Mouse (Mus musculus) forebrain, embryonic 12.5 days (tissue): Measurements from ENCODE around the gene Fam104a. TPM values are rescaled to one million over a fixed set of nuclear protein-coding genes. Genes with fewer than 3 reads are reported as not detected.

ENCODE experiments used
- ATAC-seq: fragments of 200-750 bp; cut with Nextera tagmentation; 2 replicates; pipeline ENCODE4 v1.8.0; 2017; ENCODE audit warnings: moderate TSS enrichment; ENCODE audit not compliant: low FRiP score
- H3K27ac ChIP-seq: fragments of 300-500 bp; sonication (generic); 2 replicates; pipeline ENCODE4 v1.5.1; 2016; ENCODE audit warnings: mild to moderate bottlenecking
- H3K27me3 ChIP-seq: fragments of 300-500 bp; sonication (generic); 2 replicates; pipeline ENCODE4 v1.6.1; 2016; ENCODE audit warnings: mild to moderate bottlenecking
- H3K36me3 ChIP-seq: fragments of 300-500 bp; sonication (generic); replicated peaks from 2 replicates; pipeline ENCODE4 v1.6.1; 2016; ENCODE audit warnings: mild to moderate bottlenecking
- H3K4me1 ChIP-seq: fragments of 300-500 bp; sonication (generic); 2 replicates; pipeline ENCODE4 v1.6.1; 2016
- H3K4me2 ChIP-seq: fragments of 300-500 bp; sonication (generic); 2 replicates; pipeline ENCODE4 v1.6.1; 2016; ENCODE audit warnings: mild to moderate bottlenecking, moderate library complexity
- H3K4me3 ChIP-seq: fragments of 300-500 bp; sonication (generic); replicated peaks from 2 replicates; pipeline ENCODE4 v1.5.1; 2016; ENCODE audit warnings: mild to moderate bottlenecking
- H3K9ac ChIP-seq: fragments of 300-500 bp; sonication (generic); 2 replicates; pipeline ENCODE4 v1.6.1; 2016; ENCODE audit warnings: mild to moderate bottlenecking
- H3K9me3 ChIP-seq: fragments of 300-500 bp; sonication (generic); 2 replicates; pipeline ENCODE4 v1.6.1; 2016
- WGBS: fragments of 180-500 bp; shearing (Covaris S2); methylation state at CpG from one replicate; pipeline ENCODE4 v1.1.7; 2016; 5-methylcytosine and 5-hydroxymethylcytosine counted together
- polyA plus RNA-seq: library from polyadenylated mRNA; unstranded; fragments of >200 nt; fragmentation: Nextera tagmentation; extraction: Ambion mirVana; gene quantifications from 2 replicates; pipeline ENCODE4 v1.2.1, GENCODE M21; 2016

The Fam104a gene
- polyA plus RNA-seq, 1 experiment from 2014 or later = 53.2 TPM

DNA sequence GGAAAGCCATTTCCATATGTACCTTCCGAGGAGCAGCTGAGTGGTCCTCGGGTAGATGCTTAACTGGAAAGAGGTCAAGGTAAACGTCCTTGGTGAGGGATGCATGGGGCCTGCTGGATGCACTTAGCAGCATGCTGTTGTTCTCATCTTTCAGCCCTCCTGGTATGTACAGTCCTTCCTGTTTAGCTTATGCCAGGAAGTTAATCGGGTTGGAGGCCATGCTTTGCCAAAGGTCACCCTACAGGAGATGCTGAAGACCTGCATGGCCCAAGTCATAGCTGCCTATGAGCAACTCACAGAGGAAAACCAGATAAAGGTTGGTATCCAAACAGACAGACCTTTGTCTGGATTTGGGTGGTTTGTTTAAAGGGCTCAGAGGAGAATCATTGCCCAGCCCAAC is 26.7 kb downstream of the Fam104a start:
- no peak overlapping the region for H3K4me2 ChIP-seq
- peaks cover 99% of the 10 kb centered on the region for H3K36me3 ChIP-seq
- H3K9me3 ChIP-seq = no peaks in the 10 kb centered on the region
- 82% methylated on average over 4 of the region's 4 CpGs for WGBS
- H3K27me3 ChIP-seq = no peaks in the 10 kb centered on the region
- H3K4me3 ChIP-seq = no peak overlapping the region
- 0 out of 2 replicates have a peak, but pooled peaks cover 1% of the 10 kb centered on the region for H3K4me1 ChIP-seq
- ATAC-seq = no peak
- H3K27ac ChIP-seq = no peak overlapping the region
- no peak overlapping the region for H3K9ac ChIP-seq

DNA sequence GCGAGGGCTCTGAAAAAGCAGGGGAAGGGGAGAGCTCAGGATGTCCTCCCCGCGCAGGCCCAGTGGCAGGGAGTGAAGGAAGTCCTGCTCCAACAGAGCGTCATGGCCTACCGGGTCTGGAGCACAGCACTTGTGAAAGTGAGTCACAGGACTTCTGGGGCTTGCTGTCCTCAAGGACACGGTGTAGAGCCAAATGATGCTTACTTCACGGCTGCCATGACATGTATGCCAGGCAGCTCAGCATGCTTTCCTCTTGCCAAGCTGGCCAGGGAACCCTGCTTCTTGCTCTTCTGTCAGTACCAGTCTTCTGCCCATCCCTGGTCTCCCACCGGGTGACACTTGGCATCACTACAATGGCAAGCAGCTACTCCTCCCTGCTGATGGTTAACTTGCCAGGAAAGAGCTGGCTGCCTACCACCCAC is 27.4 kb downstream of the Fam104a start:
- no peak overlapping the region for H3K27ac ChIP-seq
- no peak for ATAC-seq
- no peaks in the 10 kb centered on the region for H3K9me3 ChIP-seq
- peaks cover 98% of the 10 kb centered on the region for H3K36me3 ChIP-seq
- peaks cover 7% of the 10 kb centered on the region; the same call in 1 of the 2 replicates for H3K4me1 ChIP-seq
- no peak overlapping the region for H3K4me2 ChIP-seq
- no peaks in the 10 kb centered on the region for H3K27me3 ChIP-seq
- H3K9ac ChIP-seq = no peak overlapping the region
- WGBS = 90% methylated on average over 8 of the region's 8 CpGs
- no peak overlapping the region for H3K4me3 ChIP-seq

DNA sequence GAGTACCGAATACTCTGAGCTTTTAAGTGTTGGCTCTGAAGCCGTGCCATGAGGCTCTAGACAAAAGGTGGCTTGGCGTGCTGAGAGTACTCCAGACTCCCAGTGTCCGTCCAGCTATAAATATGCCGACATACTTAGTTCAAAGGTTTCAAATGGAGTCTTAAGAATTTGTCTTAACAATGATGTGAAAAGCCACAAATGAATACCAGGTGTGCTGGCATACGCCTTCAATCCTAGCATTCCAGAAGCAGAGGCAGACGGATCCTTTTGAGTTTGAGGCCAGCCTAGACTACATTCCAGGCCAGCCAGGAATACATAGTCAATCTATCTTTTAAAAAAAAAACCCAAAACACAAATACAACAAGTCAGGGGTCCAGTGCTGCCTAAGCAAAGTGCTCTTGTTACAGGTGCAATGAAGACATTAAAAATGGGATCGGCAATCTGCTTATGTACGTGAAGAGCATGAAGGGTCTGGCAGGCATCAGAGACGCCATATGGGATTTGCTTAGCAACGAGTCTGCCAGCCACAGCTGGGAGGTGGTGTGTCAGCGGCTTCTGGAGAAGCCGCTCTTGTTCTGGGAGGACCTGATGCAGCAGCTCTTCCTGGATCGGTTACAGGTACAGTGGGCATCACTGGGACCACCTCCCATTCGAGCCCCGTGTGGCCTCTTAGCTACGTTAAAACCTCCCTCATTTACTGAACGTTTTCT is 29.2 kb downstream of the Fam104a start:
- Histone ChIP-seq H3K4me3 (no peak overlapping the region), H3K27me3 (no peaks in the 10 kb centered on the region), H3K27ac (no peak overlapping the region), H3K9ac (no peak overlapping the region), H3K9me3 (no peaks in the 10 kb centered on the region), H3K4me2 (no peak overlapping the region), H3K4me1 (peaks cover 20% of the 10 kb centered on the region), H3K36me3 (peaks cover 81% of the 10 kb centered on the region)
- 86% methylated on average over 18 of the region's 18 CpGs for WGBS
- no peak for ATAC-seq

DNA sequence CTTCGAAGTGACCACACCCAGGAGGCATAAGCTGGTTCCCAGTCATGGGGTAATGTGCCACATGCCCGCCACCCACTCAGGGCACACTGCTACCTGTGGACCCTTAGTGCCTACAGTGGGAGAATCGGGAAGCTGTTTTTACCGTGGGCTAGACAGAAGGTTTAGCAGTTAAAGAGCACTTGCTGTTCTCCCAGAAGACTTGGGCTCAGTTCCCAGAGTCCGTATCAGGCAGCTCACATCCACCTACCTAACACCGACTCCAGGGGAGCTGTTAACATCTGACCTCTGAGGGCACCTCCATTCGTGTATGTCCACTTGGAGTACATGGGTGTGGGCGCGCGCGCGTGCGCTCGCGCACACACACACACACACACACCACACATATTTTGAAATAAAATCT is 29.9 kb downstream of the Fam104a start:
- no peak overlapping the region for H3K4me3 ChIP-seq
- peaks cover 75% of the 10 kb centered on the region for H3K36me3 ChIP-seq
- H3K4me2 ChIP-seq = no peak overlapping the region
- peaks cover 21% of the 10 kb centered on the region for H3K4me1 ChIP-seq
- H3K9me3 ChIP-seq = no peaks in the 10 kb centered on the region
- 94% methylated on average over 15 of the region's 15 CpGs for WGBS
- ATAC-seq = no peak
- H3K27me3 ChIP-seq = no peaks in the 10 kb centered on the region
- H3K27ac ChIP-seq = no peak overlapping the region
- H3K9ac ChIP-seq = no peak overlapping the region

DNA sequence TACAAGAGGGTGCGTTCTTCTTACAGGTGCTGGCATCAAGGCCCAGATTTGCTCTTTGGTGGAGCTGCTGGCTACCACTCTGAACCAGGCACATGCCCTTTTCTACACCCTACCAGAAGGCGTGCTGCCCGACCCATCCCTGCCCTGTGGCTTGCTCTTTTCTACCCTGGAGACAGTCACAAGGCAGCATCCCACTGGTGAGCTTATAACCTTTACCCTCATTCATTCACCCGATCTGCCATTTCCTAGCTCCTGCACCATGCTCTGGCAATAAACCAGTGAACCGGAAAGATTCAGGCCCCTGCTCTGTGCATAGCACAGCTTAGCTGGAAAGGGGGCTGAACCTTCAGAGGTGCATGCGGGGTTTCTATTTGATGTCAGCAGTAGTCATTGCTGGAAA is 31.4 kb downstream of the Fam104a start:
- Histone ChIP-seq H3K9ac (no peak overlapping the region; the same call in 1 of the 2 replicates), H3K4me3 (no peak overlapping the region), H3K4me1 (peaks cover 29% of the 10 kb centered on the region), H3K4me2 (no peak overlapping the region), H3K27me3 (peaks cover 4% of the 10 kb centered on the region; the same call in 1 of the 2 replicates), H3K27ac (0 out of 2 replicates have a peak overlapping the region, but pooled peaks have one; percentile 61), H3K9me3 (no peaks in the 10 kb centered on the region), H3K36me3 (peaks cover 59% of the 10 kb centered on the region)
- 95% methylated on average over 6 of the region's 6 CpGs for WGBS
- ATAC-seq = no peak

DNA sequence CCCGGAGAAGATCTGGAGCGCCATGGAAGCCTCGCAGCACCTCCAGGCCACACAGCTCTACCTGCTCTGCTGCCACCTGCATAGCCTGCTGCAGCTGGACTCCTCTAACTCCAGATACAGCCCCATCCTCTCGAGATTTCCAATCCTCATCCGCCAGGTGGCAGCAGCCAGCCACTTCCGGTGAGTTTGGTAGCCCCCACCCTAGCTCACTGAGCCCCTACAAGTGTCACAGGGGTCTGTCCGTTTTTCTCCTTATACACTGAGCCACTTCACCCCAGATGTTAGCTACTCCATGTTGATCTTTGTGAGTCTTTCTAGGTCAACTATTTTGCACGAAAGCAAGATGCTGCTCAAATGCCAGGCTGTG is 32.1 kb downstream of the Fam104a start:
- Histone ChIP-seq H3K36me3 (peaks cover 53% of the 10 kb centered on the region), H3K27me3 (peaks cover 8% of the 10 kb centered on the region; the same call in 1 of the 2 replicates), H3K27ac (peak overlapping the region; percentile 61), H3K4me3 (no peak overlapping the region), H3K9ac (no peak overlapping the region), H3K9me3 (no peaks in the 10 kb centered on the region), H3K4me1 (peaks cover 29% of the 10 kb centered on the region), H3K4me2 (no peak overlapping the region)
- ATAC-seq = peak; percentile 9
- 41% methylated on average over 8 of the region's 8 CpGs for WGBS

DNA sequence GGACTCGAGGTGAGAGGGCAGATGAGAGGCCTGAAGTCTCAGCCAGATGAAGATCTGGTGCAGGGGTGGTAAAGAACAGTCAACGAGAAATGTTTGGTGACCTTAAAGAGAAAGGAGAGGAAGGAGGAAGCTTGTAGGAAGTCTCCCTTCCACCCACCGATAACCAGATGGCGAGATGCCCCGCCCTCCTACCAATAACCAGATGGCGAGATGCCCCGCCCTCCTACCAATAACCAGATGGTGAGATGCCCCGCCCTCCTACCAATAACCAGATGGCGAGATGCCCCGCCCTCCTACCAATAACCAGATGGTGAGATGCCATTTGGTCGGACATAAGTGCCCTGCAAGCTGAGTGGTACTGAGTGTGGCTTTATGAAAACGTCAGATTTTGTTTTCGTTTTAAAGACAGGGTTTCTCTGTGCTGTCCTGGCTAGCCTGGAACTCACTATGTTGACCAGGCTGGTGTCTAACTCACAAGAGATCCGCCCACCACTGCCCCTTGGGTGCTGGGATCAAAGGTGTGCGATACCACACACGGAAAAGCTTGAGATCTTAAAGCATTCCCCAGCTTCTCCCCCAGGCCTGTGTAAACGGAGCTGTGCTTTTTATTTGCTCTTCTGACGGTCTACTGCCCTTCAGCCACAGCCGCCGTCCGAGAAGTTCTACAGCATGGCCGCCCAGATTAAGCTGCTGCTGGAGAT is 32.6 kb downstream of the Fam104a start:
- Histone ChIP-seq H3K27ac (peak overlapping the region; percentile 91), H3K36me3 (peaks cover 47% of the 10 kb centered on the region), H3K4me2 (0 out of 2 replicates have a peak overlapping the region, but pooled peaks have one; percentile 19), H3K4me3 (no peak overlapping the region), H3K9ac (no peak overlapping the region), H3K9me3 (no peaks in the 10 kb centered on the region), H3K4me1 (peaks cover 29% of the 10 kb centered on the region), H3K27me3 (peaks cover 8% of the 10 kb centered on the region; the same call in 1 of the 2 replicates)
- no peak; the same call in 1 of the 2 replicates for ATAC-seq
- 75% methylated on average over 22 of the region's 22 CpGs for WGBS

DNA sequence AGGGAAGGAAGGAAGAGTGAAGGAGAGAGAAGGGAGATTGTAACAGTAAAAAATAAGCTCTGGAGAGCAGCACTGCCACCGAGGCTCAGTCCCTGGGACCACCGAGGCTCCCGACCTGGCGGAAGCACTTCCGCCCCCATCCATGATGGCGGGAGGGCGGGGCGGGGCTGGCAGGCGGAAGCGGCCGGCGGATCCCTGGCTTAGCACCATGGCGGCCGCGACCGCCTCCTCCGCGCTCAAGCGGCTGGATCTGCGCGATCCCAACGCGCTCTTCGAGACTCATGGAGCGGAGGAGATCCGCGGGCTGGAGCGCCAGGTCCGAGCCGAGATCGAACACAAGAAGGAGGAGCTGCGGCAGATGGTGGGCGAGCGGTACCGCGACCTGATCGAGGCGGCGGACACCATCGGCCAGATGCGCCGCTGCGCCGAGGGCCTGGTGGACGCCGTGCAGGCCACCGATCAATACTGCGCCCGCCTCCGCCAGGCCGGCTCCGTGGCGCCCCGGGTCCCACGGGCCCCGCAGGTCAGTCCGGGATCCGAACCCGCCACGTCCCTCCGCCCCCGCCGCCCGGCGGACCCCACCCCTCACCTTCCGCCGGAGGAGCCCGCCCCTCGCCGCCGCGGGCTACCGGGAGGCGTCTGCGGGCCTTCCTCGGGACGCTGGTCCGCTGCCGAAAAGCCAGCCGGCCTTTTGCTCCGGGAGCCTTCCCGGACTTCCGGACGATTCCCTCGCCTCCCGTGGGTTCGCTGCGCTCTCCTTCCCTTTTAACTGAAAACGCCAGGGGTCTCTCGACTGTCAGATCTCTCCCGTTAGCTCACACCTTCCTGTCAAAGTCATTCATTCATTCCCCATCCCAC is 34.4 kb downstream of the Fam104a start, which contains the start of gene Slc39a11:
Slc39a11 (minus strand) TSS at position 727 of the 858 bp plus-strand sequence.
- WGBS = under 1% methylated on average over 74 of the region's 91 CpGs

DNA sequence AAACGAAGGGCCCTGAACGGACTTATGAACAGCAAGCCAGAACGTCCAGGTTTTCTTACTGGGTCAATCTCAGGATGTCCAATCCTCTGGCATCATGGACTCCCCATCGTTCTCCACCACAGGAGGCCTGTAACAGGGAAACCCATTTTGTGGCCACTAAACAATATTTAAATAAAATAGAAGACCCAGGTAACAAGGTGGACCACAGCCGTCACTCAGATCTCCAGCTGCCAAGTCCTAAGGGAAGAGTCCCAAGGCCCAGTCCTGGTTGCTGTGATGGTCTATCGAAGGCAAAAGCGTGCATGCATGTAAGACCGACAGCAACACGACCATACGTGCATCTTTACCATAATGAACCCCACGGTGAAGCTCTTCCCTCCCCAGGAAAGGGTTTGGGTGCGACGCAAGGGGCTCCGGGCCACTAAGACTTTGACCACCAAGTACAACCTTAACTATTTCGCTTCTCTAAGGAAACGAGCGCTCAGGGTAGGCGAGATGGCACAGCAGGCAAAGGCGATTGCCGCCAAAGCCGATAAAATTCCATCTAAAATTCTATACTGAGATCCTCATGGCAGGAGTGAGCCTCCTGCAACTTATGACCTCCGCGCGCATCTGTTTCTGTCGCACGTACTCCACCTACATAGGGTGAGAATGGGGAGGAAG is 35.1 kb downstream of the Fam104a start, which contains the start of gene Cog1:
Cog1 (plus strand) TSS at position 480 of the 663 bp plus-strand sequence.
- Histone ChIP-seq H3K9ac (peak within 1 kb of the TSS; percentile 89), H3K36me3 (peaks cover 22% of the 10 kb centered on the region), H3K4me3 (peak within 1 kb of the TSS; percentile 80), H3K9me3 (no peaks in the 10 kb centered on the region), H3K27ac (peak within 1 kb of the TSS; percentile 91), H3K27me3 (peaks cover 8% of the 10 kb centered on the region; the same call in 1 of the 2 replicates), H3K4me2 (peak within 1 kb of the TSS; percentile 73), H3K4me1 (peaks cover 29% of the 10 kb centered on the region)
- ATAC-seq = no peak
- WGBS = 43% methylated on average over 26 of the region's 26 CpGs

More for the DNA sequence above, 34.4 kb downstream of the Fam104a start, which contains the start of gene Slc39a11:
- Histone ChIP-seq H3K27ac (peak within 1 kb of the TSS; percentile 91), H3K4me3 (peak within 1 kb of the TSS; percentile 80), H3K36me3 (peaks cover 30% of the 10 kb centered on the region), H3K9ac (peak within 1 kb of the TSS; percentile 89), H3K27me3 (peaks cover 8% of the 10 kb centered on the region; the same call in 1 of the 2 replicates), H3K4me1 (peaks cover 29% of the 10 kb centered on the region), H3K9me3 (no peaks in the 10 kb centered on the region), H3K4me2 (peak within 1 kb of the TSS; percentile 73)
- ATAC-seq = peak; percentile 82

DNA sequence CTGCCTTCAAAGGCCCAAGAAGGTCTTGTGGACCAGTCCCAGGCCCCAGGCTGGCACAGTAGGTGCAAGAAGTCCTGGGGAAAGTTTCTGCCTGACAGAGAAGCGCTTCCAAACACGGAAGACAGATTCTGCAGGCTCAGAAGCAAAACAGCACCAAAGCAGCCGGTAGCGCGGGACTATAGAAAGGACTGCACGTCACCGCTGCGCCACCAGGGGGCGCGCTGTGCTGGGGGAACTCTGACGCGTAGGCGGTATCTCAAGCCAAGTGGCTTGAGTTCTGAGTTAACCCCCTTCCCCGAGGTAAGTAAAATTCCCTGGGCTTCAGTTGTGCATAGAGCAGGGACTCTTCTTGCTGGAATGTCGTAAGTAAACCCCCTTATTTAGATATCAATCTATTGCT is 35.8 kb downstream of the Fam104a start:
- Histone ChIP-seq H3K9ac (peak overlapping the region; percentile 27; the same call in 1 of the 2 replicates), H3K4me3 (no peak overlapping the region), H3K9me3 (no peaks in the 10 kb centered on the region), H3K4me2 (peak overlapping the region; percentile 36; the same call in 1 of the 2 replicates), H3K27me3 (peaks cover 12% of the 10 kb centered on the region; the same call in 1 of the 2 replicates), H3K27ac (no peak overlapping the region), H3K4me1 (peaks cover 29% of the 10 kb centered on the region), H3K36me3 (peaks cover 15% of the 10 kb centered on the region)
- no peak for ATAC-seq
- 4% methylated on average over 15 of the region's 15 CpGs for WGBS

DNA sequence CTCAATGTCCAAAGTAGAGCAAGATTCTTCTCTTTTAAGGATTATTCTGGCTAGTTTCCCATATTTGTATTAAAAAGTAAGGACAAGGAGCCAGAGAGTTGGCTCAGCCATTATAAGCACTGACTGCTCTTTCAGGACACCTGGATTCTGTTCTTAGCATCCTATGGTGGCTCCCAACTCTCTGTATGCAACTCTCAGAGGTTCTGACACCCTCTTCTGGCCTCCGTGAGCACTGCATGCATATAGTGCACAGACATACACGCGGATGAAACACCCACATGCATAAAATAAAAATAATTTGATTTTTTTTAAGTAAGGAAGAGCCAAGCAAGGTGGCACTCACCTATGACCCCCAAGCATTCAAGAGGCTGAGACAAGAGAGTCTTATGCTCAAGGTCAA is 38.8 kb downstream of the Fam104a start:
- no peak for ATAC-seq
- 90% methylated on average over 3 of the region's 3 CpGs for WGBS

More for the DNA sequence above, 38.8 kb downstream of the Fam104a start:
- H3K9ac ChIP-seq = no peak overlapping the region
- H3K4me3 ChIP-seq = no peak overlapping the region
- no peaks in the 10 kb centered on the region for H3K9me3 ChIP-seq
- H3K4me2 ChIP-seq = no peak overlapping the region
- peaks cover 11% of the 10 kb centered on the region for H3K4me1 ChIP-seq
- H3K36me3 ChIP-seq = no peaks in the 10 kb centered on the region
- no peak overlapping the region for H3K27ac ChIP-seq
- H3K27me3 ChIP-seq = peaks cover 12% of the 10 kb centered on the region; the same call in 1 of the 2 replicates
